Mouse (Mus musculus) mouse embryonic stem cell (cell line): ENCODE data around the gene Arap1.

Experiments used
- in situ Hi-C, 2 experiments: fragments of 300-500 bp; cut with MboI; formaldehyde crosslinking; loops; 1 replicate in 1 of 2; 3 replicates in 1 of 2; pipeline ENCODE4 v1.14.3; 2019 to 2020; ENCODE audit warnings: low sequenced_read_pairs in 2 of 2, low pct_unique_long_range_greater_than_20kb in 1 of 2, mixed read lengths in 1 of 2; ENCODE audit not compliant: unreplicated experiment in 1 of 2

The Arap1 gene

DNA sequence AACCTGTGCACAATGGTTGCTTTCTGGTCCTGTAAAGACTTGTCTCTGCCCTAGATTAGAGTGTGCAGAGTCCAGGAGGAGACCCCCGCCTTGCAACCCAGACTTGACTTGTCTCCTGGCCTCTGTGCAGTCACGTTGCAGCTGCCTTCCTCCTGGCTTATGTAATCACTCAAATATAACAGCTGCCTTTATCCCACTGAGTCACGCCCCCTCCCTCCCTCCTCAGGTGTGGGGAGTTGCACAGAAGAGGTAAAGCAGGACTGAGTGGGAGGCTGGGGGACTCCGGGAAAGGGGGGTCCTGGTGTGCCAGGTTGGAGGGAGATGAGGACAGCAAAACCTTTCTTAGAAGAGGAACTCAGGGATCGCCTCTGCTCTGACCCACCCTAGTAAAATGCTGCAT, 68.5 kb downstream of the Arap1 start:
- in situ Hi-C loops = no loop called here

DNA sequence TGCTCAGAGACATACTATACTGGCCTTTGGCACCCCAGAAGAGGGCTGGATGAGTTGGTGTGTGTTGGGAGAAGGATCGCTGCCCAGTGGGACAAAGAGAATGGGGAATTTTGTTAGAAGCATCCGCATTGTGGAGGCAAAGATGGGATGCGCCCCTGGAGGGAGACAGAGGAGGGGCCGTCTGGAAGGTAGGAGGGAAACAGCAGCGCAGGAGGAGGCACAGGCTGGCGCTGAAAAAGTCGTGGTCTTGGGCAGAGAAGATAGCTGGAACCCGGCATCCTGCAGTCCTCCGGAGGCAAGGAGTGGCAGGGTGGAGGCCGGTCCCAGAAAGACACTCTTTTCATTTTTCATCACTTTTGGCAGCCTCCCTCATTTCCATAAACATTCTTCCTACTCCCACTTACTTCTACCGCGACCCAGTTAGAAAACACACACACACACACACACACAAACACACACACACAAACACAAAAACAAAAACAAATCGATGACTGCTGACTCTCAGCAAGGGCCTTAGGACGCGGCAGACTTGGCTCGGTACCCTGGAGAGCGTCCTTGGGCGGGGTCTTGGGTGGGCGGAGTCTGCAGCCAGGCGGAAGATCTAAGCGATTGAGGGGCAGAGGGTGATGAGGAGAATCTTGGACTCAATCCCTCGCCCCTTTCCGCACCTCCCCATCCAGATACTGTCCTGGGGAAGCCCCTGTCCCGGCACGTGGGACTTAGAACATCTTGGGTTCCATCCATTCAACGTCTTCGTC, 71.3 kb downstream of the Arap1 start:
- in situ Hi-C loops = no loop called here

DNA sequence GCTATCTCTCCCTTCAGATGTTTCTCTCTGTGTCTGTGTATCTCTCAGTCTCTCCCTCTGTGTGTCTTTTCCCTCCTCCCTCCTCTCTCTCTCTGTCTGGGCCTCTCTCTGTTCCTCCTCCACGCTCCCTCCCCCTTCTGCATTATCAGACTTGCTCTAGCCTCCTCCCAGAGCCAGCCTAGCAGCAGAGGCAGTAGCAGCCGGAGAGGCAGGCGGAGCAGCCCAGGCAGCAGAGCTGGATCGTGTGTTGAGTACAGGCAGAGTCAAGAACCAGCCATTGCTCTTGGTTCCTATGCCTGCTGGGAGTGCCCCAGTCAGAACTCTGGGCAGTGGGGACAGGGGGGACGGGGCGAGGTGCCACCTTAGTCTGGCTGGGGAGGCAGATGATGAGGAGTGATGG, 73.7 kb downstream of the Arap1 start, which contains the start of gene Pde2a:
TSS of gene Pde2a (plus strand) at position 163 of the 400 bp plus-strand sequence.
- in situ Hi-C loops = no loop called here

DNA sequence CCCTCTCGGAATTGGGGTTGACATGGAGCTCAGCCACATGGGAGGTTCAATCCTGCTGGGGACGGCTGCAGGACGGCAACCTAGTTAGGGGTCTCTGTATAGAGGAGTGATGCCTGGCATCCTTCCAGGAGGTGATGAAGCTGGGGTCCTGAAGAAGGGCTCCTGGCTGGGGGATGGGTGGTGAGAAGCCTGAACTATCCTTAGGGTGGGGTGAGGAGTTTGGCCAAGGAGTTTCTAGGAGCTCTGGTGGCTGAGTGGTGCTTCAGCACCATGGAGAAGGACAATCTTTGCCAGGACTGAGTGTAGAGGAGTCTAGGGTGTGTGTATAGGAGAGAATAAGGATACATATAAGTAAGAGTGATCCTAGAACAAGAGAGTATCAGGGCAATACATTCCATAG, 74.2 kb downstream of the Arap1 start:
- in situ Hi-C loops = no loop called here

GRCm38 (mm10) chr7:101422646-101423045, 74.8 kb downstream of the Arap1 start:
- in situ Hi-C loops = no loop called here

DNA sequence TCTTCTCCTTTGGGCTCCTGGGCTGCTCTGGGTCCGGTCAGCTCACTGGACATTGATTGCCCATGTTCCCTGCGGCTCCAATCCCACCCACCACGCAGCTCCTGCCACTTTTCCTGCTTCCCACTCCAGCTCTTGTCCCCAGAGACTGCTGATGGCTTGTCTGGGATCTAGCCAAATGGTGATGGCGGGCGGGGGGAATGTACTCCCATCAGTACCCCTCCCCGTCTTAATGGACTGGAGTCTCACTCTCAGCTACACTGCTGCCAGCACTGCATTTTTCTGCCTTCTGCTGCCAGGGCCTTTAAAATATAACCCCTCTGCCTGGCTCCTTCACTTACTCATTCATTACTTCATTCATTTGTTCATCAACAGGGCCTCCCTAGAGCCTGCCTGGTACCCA, 76.1 kb downstream of the Arap1 start:
- in situ Hi-C loops = no loop called here

- in situ Hi-C loops = no loop called here
These were observed 78.8 kb downstream of the Arap1 start for GRCm38 (mm10) chr7:101426692-101427091.

GRCm38 (mm10) chr7:101427736-101428135, 79.9 kb downstream of the Arap1 start:
- in situ Hi-C loops = no loop called here

- in situ Hi-C loops = no loop called here
These were observed 87.2 kb downstream of the Arap1 start for GRCm38 (mm10) chr7:101435038-101435437.

DNA sequence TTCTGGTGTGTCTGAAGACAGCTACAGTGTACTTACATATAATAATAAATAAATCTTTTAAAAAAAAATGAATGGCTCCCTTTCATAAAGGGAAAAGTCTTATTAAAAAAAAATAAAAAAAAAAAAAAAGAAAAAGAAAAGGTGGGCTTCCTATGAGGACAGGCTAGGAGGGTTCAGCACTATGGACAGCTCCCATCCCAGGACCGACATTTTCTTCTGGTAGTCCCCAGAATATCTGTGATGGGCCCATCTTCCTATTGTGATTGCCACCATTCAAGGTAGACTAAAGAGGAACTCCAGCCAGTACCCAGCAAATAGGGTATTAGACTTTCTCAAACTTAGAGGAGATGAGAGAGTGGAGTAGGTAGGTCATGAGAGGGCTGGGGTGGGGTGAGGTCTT, 90.0 kb downstream of the Arap1 start:
- in situ Hi-C loops = no loop called here

- in situ Hi-C loops = loop anchor here in 1 of 2 experiments (10.0 kb wide), 1 partner anchor 62 kb away; no protein-coding TSS in a partner anchor
These were observed 95.2 kb downstream of the Arap1 start for GRCm38 (mm10) chr7:101443093-101443492.

- in situ Hi-C loops = loop anchor here in 1 of 2 experiments (10.0 kb wide), 1 partner anchor 61 kb away; no protein-coding TSS in a partner anchor
These were observed 96.3 kb downstream of the Arap1 start for GRCm38 (mm10) chr7:101444211-101444610.

GRCm38 (mm10) chr7:101449855-101450254, 102.0 kb downstream of the Arap1 start:
- in situ Hi-C loops = loop anchor here (5.0 to 10.0 kb wide), 2 partner anchors 52 to 55 kb away; no protein-coding TSS in a partner anchor

GRCm38 (mm10) chr7:101450422-101451401, 102.8 kb downstream of the Arap1 start:
- in situ Hi-C loops = loop anchor here in 1 of 2 experiments (5.0 kb wide), 1 partner anchor 52 kb away; no protein-coding TSS in a partner anchor

- in situ Hi-C loops = loop anchor here in 1 of 2 experiments (5.0 kb wide), 1 partner anchor 50 kb away; no protein-coding TSS in a partner anchor
These were observed 104.8 kb downstream of the Arap1 start for GRCm38 (mm10) chr7:101452669-101453068.

GRCm38 (mm10) chr7:101453296-101453695, 105.4 kb downstream of the Arap1 start:
- in situ Hi-C loops = loop anchor here in 1 of 2 experiments (5.0 kb wide), 1 partner anchor 49 kb away; no protein-coding TSS in a partner anchor

- in situ Hi-C loops = loop anchor here in 1 of 2 experiments (5.0 kb wide), 1 partner anchor 49 kb away; no protein-coding TSS in a partner anchor
These were observed 105.9 kb downstream of the Arap1 start for GRCm38 (mm10) chr7:101453725-101454124.

- in situ Hi-C loops = loop anchor here in 1 of 2 experiments (5.0 kb wide), 1 partner anchor 48 kb away; no protein-coding TSS in a partner anchor
These were observed 106.6 kb downstream of the Arap1 start for GRCm38 (mm10) chr7:101454479-101454878.

DNA sequence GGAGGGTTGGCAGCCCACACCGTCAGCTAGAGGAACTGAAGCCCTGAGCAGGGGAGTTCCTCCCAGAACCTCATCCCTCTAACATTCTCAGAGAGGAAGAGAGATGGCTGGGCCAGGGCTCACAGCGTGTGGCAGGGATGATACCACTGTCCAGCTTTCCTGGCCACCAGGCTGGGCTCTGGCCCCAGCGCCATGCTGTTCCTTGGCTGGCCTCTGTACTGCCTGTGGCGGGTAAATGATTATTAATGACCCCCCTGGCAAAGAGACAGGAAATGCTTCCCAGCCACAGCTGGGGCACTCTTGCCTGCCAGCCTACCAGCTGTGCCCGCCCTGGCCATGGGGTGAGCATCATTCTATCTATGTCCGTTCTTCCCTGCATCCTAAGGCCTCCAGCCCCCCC, 107.3 kb downstream of the Arap1 start:
- in situ Hi-C loops = no loop called here
